Mouse (Mus musculus): ENCODE measurements at regions not wholly inside any gene's neighbourhood (a gene's known extent, or its start where the extent isn't known, plus 50 kb on each side); places are given as distances from the start of the nearest gene placed in this dataset.

DNA sequence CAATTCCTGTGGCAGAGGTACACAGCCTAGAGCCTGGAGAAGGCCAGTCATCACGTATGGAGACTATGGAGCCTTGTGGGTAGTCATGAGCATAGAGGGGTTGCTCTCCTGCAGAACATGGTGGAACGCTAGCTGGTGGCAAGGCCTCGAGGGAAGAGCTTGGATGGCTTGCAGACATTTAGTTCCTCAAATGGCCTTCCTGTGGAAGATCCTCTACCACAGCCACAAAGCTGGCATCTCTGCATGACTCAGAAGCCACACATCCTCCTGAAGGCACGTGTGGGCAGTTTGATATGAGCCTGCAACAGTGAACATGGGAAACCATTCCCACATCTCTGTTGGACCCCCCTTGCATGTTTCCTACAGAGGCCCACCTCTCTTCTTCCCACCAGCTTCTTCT, 547.9 kb upstream of the Lrrc6 start:
- H3K27me3 ChIP-seq (ENCODE audit: low read depth, poor library complexity, severe bottlenecking) = no peaks in the 10 kb centered on the region
- no peaks in the 10 kb centered on the region for H3K4me1 ChIP-seq
- no peak overlapping the region for H3K4me3 ChIP-seq
- no peaks in the 10 kb centered on the region for H3K36me3 ChIP-seq
- H3K9me3 ChIP-seq (replicated peaks) = no peaks in the 10 kb centered on the region
- no peak overlapping the region for H3K27ac ChIP-seq (replicated peaks)
- no peak for DNase-seq (ENCODE audit: low spot score)
- 90% methylated on average over 4 of the region's 4 CpGs for WGBS

DNA sequence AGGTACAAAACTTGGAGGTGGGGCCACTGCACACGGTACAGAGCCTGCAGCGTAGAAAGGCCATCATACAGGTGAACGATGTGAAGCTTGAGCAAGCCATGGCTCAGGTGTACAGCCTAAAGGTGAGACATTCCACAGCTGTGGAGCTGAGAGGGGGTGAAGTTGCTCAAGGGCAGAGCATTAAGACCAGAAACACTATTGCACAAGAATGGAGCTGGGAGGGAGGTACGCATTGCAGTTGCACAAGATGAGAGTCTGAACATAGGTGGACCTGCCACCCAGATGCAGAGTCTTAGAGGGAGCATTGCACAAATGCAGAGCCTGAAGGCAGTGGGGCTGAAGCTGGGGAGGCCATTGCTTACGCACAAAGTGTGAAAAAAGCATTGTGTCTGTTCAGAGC, 547.4 kb upstream of the Lrrc6 start:
- Histone ChIP-seq H3K4me1 (no peaks in the 10 kb centered on the region), H3K36me3 (no peaks in the 10 kb centered on the region), H3K27me3 (ENCODE audit: low read depth, poor library complexity, severe bottlenecking) (no peaks in the 10 kb centered on the region), H3K27ac (replicated peaks) (no peak overlapping the region), H3K9me3 (replicated peaks) (no peaks in the 10 kb centered on the region), H3K4me3 (no peak overlapping the region)
- no peak for DNase-seq (ENCODE audit: low spot score)
- WGBS = 96% methylated on average over 5 of the region's 5 CpGs

DNA sequence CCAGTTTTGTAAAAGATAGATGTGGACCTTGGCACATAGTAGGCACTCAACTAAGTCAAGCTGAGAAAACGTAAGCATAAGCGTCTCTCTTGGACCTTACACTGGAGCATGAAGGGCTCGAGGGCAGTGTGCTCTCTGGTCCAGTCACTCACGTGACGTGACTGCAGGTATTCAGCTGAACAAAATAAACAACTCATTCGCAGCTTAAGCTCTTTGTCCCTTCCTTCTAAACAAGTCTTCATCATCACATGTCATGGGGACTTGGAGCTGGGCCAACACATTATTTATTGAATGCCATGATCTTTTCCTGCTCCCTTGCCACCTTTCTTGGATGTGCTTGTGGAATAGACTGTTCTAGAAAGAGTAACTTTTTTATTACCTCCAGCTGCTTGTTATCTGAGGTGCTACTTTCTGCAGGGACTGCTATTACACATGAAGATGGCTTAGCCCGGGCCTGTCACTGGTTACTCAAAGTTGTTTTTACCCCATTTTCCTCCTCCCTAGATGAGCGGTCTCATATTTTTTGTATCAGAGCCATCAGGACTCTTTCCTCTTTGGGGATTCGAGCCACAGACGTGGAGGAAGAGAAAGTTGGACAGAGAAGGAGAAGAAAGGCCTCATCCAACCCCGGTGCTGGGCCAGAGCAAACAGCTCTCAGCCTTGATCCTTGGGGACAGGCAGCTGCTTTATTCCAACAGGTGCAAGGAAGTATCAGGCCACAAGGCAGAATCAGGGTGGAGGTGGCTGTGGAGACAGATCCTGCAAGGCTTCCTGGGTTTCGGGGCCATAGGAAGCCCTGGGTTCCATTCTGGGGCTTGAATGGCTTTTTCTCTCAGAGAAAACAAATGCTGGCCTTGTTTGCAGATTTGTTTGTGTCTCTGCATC, 545.5 kb upstream of the Lrrc6 start:
- Histone ChIP-seq H3K27ac (replicated peaks) (no peak overlapping the region), H3K4me3 (no peak overlapping the region), H3K36me3 (no peaks in the 10 kb centered on the region), H3K9me3 (replicated peaks) (no peaks in the 10 kb centered on the region), H3K4me1 (no peaks in the 10 kb centered on the region), H3K27me3 (ENCODE audit: low read depth, poor library complexity, severe bottlenecking) (no peaks in the 10 kb centered on the region)
- no peak for DNase-seq (ENCODE audit: low spot score)
- 82% methylated on average over 12 of the region's 12 CpGs for WGBS

DNA sequence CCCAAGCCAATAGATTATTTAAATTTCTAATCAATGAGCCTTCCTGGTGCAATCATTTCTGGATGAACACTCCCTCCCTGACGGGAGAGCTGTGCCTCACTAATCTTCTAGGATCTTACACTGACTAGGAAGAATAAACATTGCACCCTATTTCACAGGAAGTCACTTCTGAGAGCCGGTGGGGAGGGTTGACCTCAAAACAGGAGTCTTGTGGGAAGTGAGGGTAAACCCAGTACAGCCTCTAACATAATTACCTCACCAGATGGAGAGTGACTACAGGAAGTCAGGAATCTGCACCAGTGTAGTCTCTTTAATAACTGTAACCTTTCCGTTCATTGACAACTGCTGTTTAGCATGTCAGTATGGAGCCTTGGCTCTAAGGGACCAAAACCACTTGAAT, 544.6 kb upstream of the Lrrc6 start:
- Histone ChIP-seq H3K4me1 (peaks cover 2% of the 10 kb centered on the region), H3K4me3 (no peak overlapping the region), H3K9me3 (replicated peaks) (no peaks in the 10 kb centered on the region), H3K27ac (replicated peaks) (no peak overlapping the region), H3K36me3 (no peaks in the 10 kb centered on the region), H3K27me3 (ENCODE audit: low read depth, poor library complexity, severe bottlenecking) (0 out of 2 replicates have a peak, but pooled peaks cover 3% of the 10 kb centered on the region)
- WGBS = 71% methylated on average over 3 of the region's 3 CpGs
- DNase-seq (ENCODE audit: low spot score) = no peak

GRCm38 (mm10) chr15:67044806-67045205, 544.1 kb upstream of the Lrrc6 start:
- Histone ChIP-seq H3K4me3 (no peak overlapping the region), H3K36me3 (no peaks in the 10 kb centered on the region), H3K27me3 (ENCODE audit: low read depth, poor library complexity, severe bottlenecking) (0 out of 2 replicates have a peak, but pooled peaks cover 6% of the 10 kb centered on the region), H3K9me3 (replicated peaks) (no peaks in the 10 kb centered on the region), H3K4me1 (peaks cover 7% of the 10 kb centered on the region), H3K27ac (replicated peaks) (no peak overlapping the region)
- no peak for DNase-seq (ENCODE audit: low spot score)
- WGBS = 98% methylated on average over 4 of the region's 4 CpGs

GRCm38 (mm10) chr15:67042131-67042530, 541.4 kb upstream of the Lrrc6 start:
- 0 out of 2 replicates have a peak, but pooled peaks cover 6% of the 10 kb centered on the region for H3K27me3 ChIP-seq (ENCODE audit: low read depth, poor library complexity, severe bottlenecking)
- H3K27ac ChIP-seq (replicated peaks) = no peak overlapping the region
- peaks cover 16% of the 10 kb centered on the region for H3K4me1 ChIP-seq
- no peak for DNase-seq (ENCODE audit: low spot score)
- WGBS = 84% methylated on average over 2 of the region's 2 CpGs
- H3K4me3 ChIP-seq = no peak overlapping the region
- H3K9me3 ChIP-seq (replicated peaks) = no peaks in the 10 kb centered on the region
- no peaks in the 10 kb centered on the region for H3K36me3 ChIP-seq

- no peak for DNase-seq (ENCODE audit: low spot score)
- 53% methylated on average over 12 of the region's 12 CpGs for WGBS
- H3K9me3 ChIP-seq (replicated peaks) = no peaks in the 10 kb centered on the region
- peak overlapping the region; percentile 53; the same call in 1 of the 2 replicates for H3K4me3 ChIP-seq
- peak overlapping the region; percentile 73; the same call in 1 of the 2 replicates for H3K27ac ChIP-seq (replicated peaks)
- 0 out of 2 replicates have a peak, but pooled peaks cover 6% of the 10 kb centered on the region for H3K27me3 ChIP-seq (ENCODE audit: low read depth, poor library complexity, severe bottlenecking)
- H3K4me1 ChIP-seq = peaks cover 16% of the 10 kb centered on the region
- H3K36me3 ChIP-seq = no peaks in the 10 kb centered on the region
Observed at GRCm38 (mm10) chr15:67040229-67040628, 539.5 kb upstream of the Lrrc6 start.

DNA sequence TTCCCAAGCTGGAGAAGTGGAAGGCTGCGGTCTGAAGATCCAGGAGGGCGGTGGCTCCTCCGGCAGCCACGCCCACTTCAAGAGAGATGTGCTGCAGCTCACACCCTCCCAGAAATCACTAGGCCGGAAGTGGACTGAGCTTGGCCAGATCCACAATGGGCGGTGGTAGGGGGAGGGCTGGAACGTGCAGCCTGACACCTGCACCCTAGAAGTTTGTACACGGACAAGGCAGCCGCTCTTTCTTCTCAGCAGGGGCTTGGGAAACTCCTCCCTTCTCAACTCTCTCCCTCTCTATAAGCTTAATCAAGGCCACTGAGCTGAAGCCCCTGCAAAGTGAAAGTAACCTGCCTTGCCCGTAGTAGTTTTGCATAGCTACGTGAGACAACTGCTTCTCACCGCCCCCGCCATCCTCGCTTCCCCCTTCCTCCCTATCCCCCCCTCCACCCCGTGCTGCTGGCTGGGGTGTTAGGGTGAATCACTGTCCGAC, 538.8 kb upstream of the Lrrc6 start:
- 11% methylated on average over 16 of the region's 16 CpGs for WGBS
- DNase-seq (ENCODE audit: low spot score) = peak; percentile 61
- peaks cover 16% of the 10 kb centered on the region for H3K4me1 ChIP-seq
- H3K27me3 ChIP-seq (ENCODE audit: low read depth, poor library complexity, severe bottlenecking) = 0 out of 2 replicates have a peak, but pooled peaks cover 6% of the 10 kb centered on the region
- H3K27ac ChIP-seq (replicated peaks) = peak overlapping the region; percentile 73
- no peaks in the 10 kb centered on the region for H3K36me3 ChIP-seq
- no peaks in the 10 kb centered on the region for H3K9me3 ChIP-seq (replicated peaks)
- peak overlapping the region; percentile 53 for H3K4me3 ChIP-seq

DNA sequence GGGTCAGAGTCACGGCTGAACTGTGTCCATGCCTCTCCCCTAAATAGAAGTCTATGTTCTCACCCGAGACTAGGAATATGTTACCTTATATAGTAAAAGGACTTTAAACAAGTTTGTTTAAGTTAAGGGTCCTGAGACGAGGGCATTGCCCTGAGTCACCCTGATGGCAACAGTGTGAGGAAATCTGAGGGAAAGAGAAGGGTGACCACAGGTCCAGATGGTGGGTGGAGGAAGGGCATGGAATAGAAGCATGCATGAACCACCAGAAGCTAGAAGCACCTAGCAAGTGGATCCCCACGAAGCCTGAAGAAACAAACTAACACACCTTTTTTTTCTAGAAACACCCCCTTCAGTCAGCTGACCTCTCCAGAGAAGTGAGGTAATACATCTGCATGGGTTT, 536.9 kb upstream of the Lrrc6 start:
- Histone ChIP-seq H3K27me3 (ENCODE audit: low read depth, poor library complexity, severe bottlenecking) (0 out of 2 replicates have a peak, but pooled peaks cover 6% of the 10 kb centered on the region), H3K36me3 (no peaks in the 10 kb centered on the region), H3K4me1 (peaks cover 16% of the 10 kb centered on the region), H3K9me3 (replicated peaks) (no peaks in the 10 kb centered on the region), H3K4me3 (no peak overlapping the region), H3K27ac (replicated peaks) (no peak overlapping the region)
- 85% methylated on average over 4 of the region's 4 CpGs for WGBS
- DNase-seq (ENCODE audit: low spot score) = no peak

- Histone ChIP-seq H3K4me1 (peaks cover 16% of the 10 kb centered on the region), H3K4me3 (no peak overlapping the region), H3K27me3 (ENCODE audit: low read depth, poor library complexity, severe bottlenecking) (0 out of 2 replicates have a peak, but pooled peaks cover 6% of the 10 kb centered on the region), H3K9me3 (replicated peaks) (no peaks in the 10 kb centered on the region), H3K27ac (replicated peaks) (no peak overlapping the region), H3K36me3 (no peaks in the 10 kb centered on the region)
- WGBS = 73% methylated on average over 2 of the region's 2 CpGs
- DNase-seq (ENCODE audit: low spot score) = no peak
Observed at GRCm38 (mm10) chr15:67036341-67036740, 535.6 kb upstream of the Lrrc6 start.

- Histone ChIP-seq H3K36me3 (no peaks in the 10 kb centered on the region), H3K27ac (replicated peaks) (no peak overlapping the region), H3K4me1 (peaks cover under 1% of the 10 kb centered on the region), H3K27me3 (ENCODE audit: low read depth, poor library complexity, severe bottlenecking) (no peaks in the 10 kb centered on the region), H3K4me3 (no peak overlapping the region), H3K9me3 (replicated peaks) (no peaks in the 10 kb centered on the region)
- WGBS = 70% methylated on average over 2 of the region's 2 CpGs
- no peak for DNase-seq (ENCODE audit: low spot score)
Observed at GRCm38 (mm10) chr15:67033936-67034335, 533.2 kb upstream of the Lrrc6 start.

- no peaks in the 10 kb centered on the region for H3K27me3 ChIP-seq (ENCODE audit: low read depth, poor library complexity, severe bottlenecking)
- H3K4me3 ChIP-seq = no peak overlapping the region
- H3K9me3 ChIP-seq (replicated peaks) = no peaks in the 10 kb centered on the region
- WGBS = 87% methylated on average over 11 of the region's 11 CpGs
- no peaks in the 10 kb centered on the region for H3K36me3 ChIP-seq
- no peak overlapping the region for H3K27ac ChIP-seq (replicated peaks)
- H3K4me1 ChIP-seq = no peaks in the 10 kb centered on the region
- DNase-seq (ENCODE audit: low spot score) = no peak
Observed at GRCm38 (mm10) chr15:67031866-67032526, 531.3 kb upstream of the Lrrc6 start.

GRCm38 (mm10) chr15:67030975-67031374, 530.3 kb upstream of the Lrrc6 start:
- Histone ChIP-seq H3K27ac (replicated peaks) (no peak overlapping the region), H3K36me3 (no peaks in the 10 kb centered on the region), H3K9me3 (replicated peaks) (no peaks in the 10 kb centered on the region), H3K4me1 (no peaks in the 10 kb centered on the region), H3K27me3 (ENCODE audit: low read depth, poor library complexity, severe bottlenecking) (no peaks in the 10 kb centered on the region), H3K4me3 (no peak overlapping the region)
- DNase-seq (ENCODE audit: low spot score) = no peak
- WGBS = 73% methylated on average over 1 of the region's 1 CpGs

All from midbrain, embryonic 10.5 days (tissue).